Mouse (Mus musculus) hindbrain, embryonic 12.5 days (tissue): ENCODE results near the gene Dazap1. TPM values are rescaled to one million over a fixed set of nuclear protein-coding genes. Genes with fewer than 3 reads are reported as not detected.

Source experiments
- ATAC-seq: fragments of 200-750 bp; cut with Nextera tagmentation; 2 replicates; pipeline ENCODE4 v1.8.0; 2017; ENCODE audit warnings: moderate TSS enrichment; ENCODE audit not compliant: low FRiP score
- H3K27ac ChIP-seq: fragments of 300-500 bp; sonication (generic); 2 replicates; pipeline ENCODE4 v1.5.1; 2016; ENCODE audit warnings: mild to moderate bottlenecking
- H3K27me3 ChIP-seq: fragments of 300-500 bp; sonication (generic); 2 replicates; pipeline ENCODE4 v1.6.1; 2016; ENCODE audit warnings: mild to moderate bottlenecking
- H3K36me3 ChIP-seq: fragments of 300-500 bp; sonication (generic); 2 replicates; pipeline ENCODE4 v1.6.1; 2016; ENCODE audit warnings: mild to moderate bottlenecking
- H3K4me1 ChIP-seq: fragments of 300-500 bp; sonication (generic); 2 replicates; pipeline ENCODE4 v1.6.1; 2016
- H3K4me2 ChIP-seq: fragments of 300-500 bp; sonication (generic); replicated peaks from 2 replicates; pipeline ENCODE4 v1.6.1; 2016; ENCODE audit warnings: mild to moderate bottlenecking
- H3K4me3 ChIP-seq: fragments of 300-500 bp; sonication (generic); 2 replicates; pipeline ENCODE4 v1.5.1; 2016; ENCODE audit warnings: mild to moderate bottlenecking
- H3K9ac ChIP-seq: fragments of 300-500 bp; sonication (generic); 2 replicates; pipeline ENCODE4 v1.6.1; 2016; ENCODE audit warnings: mild to moderate bottlenecking, moderate library complexity
- H3K9me3 ChIP-seq: fragments of 300-500 bp; sonication (generic); replicated peaks from 2 replicates; pipeline ENCODE4 v1.6.1; 2016; ENCODE audit warnings: mild to moderate bottlenecking
- WGBS: fragments of 180-500 bp; shearing (Covaris S2); methylation state at CpG from one replicate; pipeline ENCODE4 v1.1.7; 2016; 5-methylcytosine and 5-hydroxymethylcytosine counted together
- polyA plus RNA-seq: library from polyadenylated mRNA; unstranded; fragments of >200 nt; fragmentation: Nextera tagmentation; extraction: Ambion mirVana; gene quantifications from 2 replicates; pipeline ENCODE4 v1.2.1, GENCODE M21; 2016

Gene Dazap1
- polyA plus RNA-seq, 1 experiment from 2014 or later: 67.1 TPM

DNA sequence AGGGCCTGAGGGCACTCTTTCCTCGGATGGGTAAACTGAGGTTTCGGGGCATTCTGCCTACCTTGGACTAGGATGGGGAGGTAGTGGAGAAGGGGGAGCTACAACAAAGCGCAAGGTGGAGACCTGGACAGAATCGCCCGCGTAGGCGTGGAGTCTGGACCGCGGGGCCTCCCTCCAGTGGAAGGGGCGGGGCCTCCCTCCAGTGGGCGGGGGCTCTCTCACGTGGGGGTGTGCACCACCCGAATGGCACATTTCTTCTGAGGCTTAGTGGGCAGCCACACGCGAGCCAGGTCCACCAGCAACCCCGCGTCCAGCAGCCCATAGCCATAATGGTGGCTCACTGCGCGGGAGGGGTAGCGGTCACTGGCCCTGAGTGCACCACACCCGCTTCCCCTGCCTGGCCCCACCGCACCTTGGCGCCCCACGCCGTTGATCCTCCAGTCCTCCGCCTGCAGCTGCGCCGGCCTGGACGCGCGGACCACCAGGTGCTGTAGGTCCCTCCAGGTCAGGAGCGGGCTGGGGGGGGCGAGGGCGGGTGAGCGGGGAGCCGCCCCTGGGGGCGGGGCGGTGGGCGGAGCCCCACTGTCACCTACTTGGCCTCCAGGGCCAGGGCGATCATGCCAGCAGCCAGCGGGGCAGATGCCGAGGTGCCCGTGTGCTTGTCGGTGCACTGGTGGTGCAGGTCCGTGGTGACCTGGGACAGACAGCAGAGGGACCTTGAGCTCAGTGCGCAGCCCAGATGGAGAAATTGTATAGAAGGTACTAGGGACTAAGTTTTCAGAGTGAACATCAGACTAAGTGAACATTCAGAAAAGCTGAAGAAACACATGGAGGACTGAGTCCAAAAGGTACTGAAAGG is 62.2 kb downstream of the Dazap1 start:
- ATAC-seq: peak; percentile 13
- Histone ChIP-seq H3K9ac (peak overlapping the region; percentile 60), H3K27ac (no peak overlapping the region), H3K9me3 (no peaks in the 10 kb centered on the region), H3K36me3 (peaks cover 3% of the 10 kb centered on the region; the same call in 1 of the 2 replicates), H3K4me3 (peak overlapping the region; percentile 40), H3K27me3 (peaks cover 39% of the 10 kb centered on the region), H3K4me1 (peaks cover 31% of the 10 kb centered on the region), H3K4me2 (peak overlapping the region; percentile 96)
- under 1% methylated on average over 46 of the region's 46 CpGs for WGBS

GRCm38 (mm10) chr10:80324120-80325037 is 63.1 kb downstream of the Dazap1 start:
- Histone ChIP-seq H3K36me3 (no peaks in the 10 kb centered on the region), H3K9me3 (no peaks in the 10 kb centered on the region), H3K27ac (no peak overlapping the region), H3K27me3 (peaks cover 39% of the 10 kb centered on the region), H3K4me2 (0 out of 2 replicates have a peak overlapping the region, but pooled peaks have one; percentile 96), H3K9ac (no peak overlapping the region), H3K4me3 (no peak overlapping the region), H3K4me1 (peaks cover 27% of the 10 kb centered on the region)
- no peak for ATAC-seq
- 78% methylated on average over 17 of the region's 17 CpGs for WGBS

- peaks cover 22% of the 10 kb centered on the region for H3K4me1 ChIP-seq
- no peak overlapping the region for H3K9ac ChIP-seq
- H3K36me3 ChIP-seq: no peaks in the 10 kb centered on the region
- H3K9me3 ChIP-seq: no peaks in the 10 kb centered on the region
- ATAC-seq: no peak
- H3K27me3 ChIP-seq: peaks cover 39% of the 10 kb centered on the region
- WGBS: 82% methylated on average over 21 of the region's 21 CpGs
- no peak overlapping the region for H3K27ac ChIP-seq
- no peak overlapping the region for H3K4me3 ChIP-seq
- H3K4me2 ChIP-seq: no peak overlapping the region
Measured at GRCm38 (mm10) chr10:80325045-80325444, 63.8 kb downstream of the Dazap1 start.

DNA sequence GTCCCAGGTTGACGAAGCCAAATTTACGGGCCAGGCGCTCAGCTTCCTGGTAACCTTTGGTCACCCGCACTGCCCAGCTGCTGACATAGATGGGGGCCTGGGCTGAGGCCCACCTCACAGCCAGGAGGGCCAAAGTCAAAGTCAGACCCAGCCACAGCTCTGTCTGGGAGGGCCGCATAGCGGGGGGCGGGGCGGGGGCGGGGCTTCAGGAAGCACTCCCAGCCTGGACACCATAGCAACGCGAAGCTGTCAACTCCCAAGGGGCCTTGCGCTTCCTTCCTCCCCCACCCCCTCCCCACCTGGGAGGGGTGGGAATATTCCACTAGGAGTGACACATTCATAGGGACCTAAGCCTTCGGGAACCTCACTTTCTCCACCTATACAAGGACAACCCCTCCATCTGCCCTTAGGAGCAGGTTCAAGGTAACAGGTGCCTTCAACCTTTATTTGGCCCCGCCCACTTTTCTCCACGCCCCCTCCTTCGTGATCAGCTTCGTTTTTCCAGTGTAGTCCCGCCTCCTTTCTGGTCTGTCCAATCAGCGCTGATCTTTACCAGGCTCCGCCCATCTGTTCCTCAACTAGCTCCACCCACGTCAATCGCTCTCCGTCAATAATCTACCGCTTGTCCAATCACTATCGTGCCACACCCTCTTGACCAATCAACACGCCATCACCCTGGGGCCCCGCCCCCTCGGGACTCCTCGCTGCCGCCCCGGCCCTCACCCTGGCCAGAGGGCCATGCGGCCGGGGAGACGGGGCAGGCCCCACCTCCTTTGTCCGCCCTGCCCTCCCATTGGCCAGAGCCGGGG is 68.2 kb downstream of the Dazap1 start, which contains the start of the genes Pcsk4 and Reep6:
Gene Pcsk4 (minus strand): TSS at position 226 of the 809 bp plus-strand sequence.
Gene Reep6 (plus strand): TSS at position 681 of the 809 bp plus-strand sequence.
- Histone ChIP-seq H3K4me3 (peak within 1 kb of the TSS; percentile 46), H3K4me2 (peak within 1 kb of the TSS; percentile 88), H3K27me3 (peaks cover 39% of the 10 kb centered on the region), H3K9ac (peak within 1 kb of the TSS; percentile 59), H3K36me3 (no peaks in the 10 kb centered on the region), H3K4me1 (peaks cover 15% of the 10 kb centered on the region), H3K27ac (0 out of 2 replicates have a peak within 1 kb of the TSS, but pooled peaks have one; percentile 2), H3K9me3 (no peaks in the 10 kb centered on the region)
- WGBS: 6% methylated on average over 31 of the region's 36 CpGs
- ATAC-seq: peak; percentile 94

GRCm38 (mm10) chr10:80330084-80330483 is 68.8 kb downstream of the Dazap1 start:
- H3K4me3 ChIP-seq: peak overlapping the region; percentile 46
- peaks cover 15% of the 10 kb centered on the region for H3K4me1 ChIP-seq
- H3K4me2 ChIP-seq: peak overlapping the region; percentile 88
- ATAC-seq: peak; percentile 26; the same call in 1 of the 2 replicates
- H3K27me3 ChIP-seq: peaks cover 38% of the 10 kb centered on the region
- peak overlapping the region; percentile 59 for H3K9ac ChIP-seq
- no peaks in the 10 kb centered on the region for H3K9me3 ChIP-seq
- H3K36me3 ChIP-seq: no peaks in the 10 kb centered on the region
- H3K27ac ChIP-seq: 0 out of 2 replicates have a peak overlapping the region, but pooled peaks have one; percentile 2
- 1% methylated on average over 40 of the region's 41 CpGs for WGBS

GRCm38 (mm10) chr10:80330888-80331287 is 69.6 kb downstream of the Dazap1 start:
- H3K9ac ChIP-seq: no peak overlapping the region
- H3K4me2 ChIP-seq: peak overlapping the region; percentile 88
- H3K4me1 ChIP-seq: peaks cover 15% of the 10 kb centered on the region
- H3K4me3 ChIP-seq: 0 out of 2 replicates have a peak overlapping the region, but pooled peaks have one; percentile 46
- H3K36me3 ChIP-seq: no peaks in the 10 kb centered on the region
- no peak overlapping the region for H3K27ac ChIP-seq
- 69% methylated on average over 2 of the region's 2 CpGs for WGBS
- H3K27me3 ChIP-seq: peaks cover 38% of the 10 kb centered on the region
- ATAC-seq: no peak
- H3K9me3 ChIP-seq: no peaks in the 10 kb centered on the region

DNA sequence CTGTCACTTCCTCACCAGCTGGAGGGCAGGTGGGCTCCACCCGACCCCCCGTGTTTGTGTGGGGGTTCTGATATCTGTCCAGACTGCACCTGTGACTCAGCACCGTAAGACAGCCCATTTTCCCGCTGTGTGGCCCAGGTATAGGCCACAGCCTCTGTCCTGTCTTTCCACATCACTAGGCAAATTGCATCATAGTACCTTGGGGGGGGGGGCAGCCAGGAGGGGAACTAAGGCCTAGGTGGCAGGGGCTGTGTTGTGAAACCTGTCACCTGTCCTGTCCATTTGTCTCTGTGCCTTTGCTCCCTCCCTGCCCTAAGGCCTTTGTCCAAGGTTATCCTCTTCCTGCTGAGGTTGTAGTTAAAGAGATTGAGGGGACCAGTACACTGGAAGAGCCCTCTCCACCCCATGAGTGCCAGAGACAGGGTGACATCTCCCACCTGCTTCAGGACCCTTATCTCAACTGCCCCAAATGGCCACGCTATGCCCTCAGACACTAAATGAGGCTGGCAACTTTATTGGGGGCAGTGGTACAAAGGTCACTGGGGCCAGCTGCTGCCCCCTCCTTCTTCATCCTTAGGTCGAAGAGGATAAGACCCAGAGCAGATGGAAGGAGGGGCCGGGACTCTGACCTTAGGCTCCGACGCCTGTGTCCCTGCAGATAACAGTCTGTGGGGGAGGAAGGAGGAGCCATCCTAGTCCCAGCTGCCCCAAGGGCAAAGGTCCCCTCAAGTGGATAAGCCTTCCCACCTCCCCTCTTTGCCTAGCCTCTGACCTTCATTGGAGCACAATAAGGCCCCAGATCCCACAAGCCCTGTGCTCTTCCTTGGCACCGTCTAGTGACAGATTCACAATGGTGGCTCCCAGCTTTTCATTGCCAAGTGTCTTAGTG is 70.6 kb downstream of the Dazap1 start:
- Histone ChIP-seq H3K4me3 (no peak overlapping the region), H3K9me3 (no peaks in the 10 kb centered on the region), H3K36me3 (no peaks in the 10 kb centered on the region), H3K9ac (no peak overlapping the region), H3K27me3 (peaks cover 33% of the 10 kb centered on the region), H3K4me1 (peaks cover 15% of the 10 kb centered on the region), H3K27ac (no peak overlapping the region), H3K4me2 (no peak overlapping the region)
- ATAC-seq: no peak
- WGBS: 55% methylated on average over 10 of the region's 10 CpGs

- ATAC-seq: no peak
- Histone ChIP-seq H3K27me3 (peaks cover 31% of the 10 kb centered on the region), H3K4me1 (peaks cover 15% of the 10 kb centered on the region), H3K9me3 (no peaks in the 10 kb centered on the region), H3K9ac (no peak overlapping the region), H3K27ac (no peak overlapping the region), H3K4me3 (no peak overlapping the region), H3K4me2 (no peak overlapping the region), H3K36me3 (no peaks in the 10 kb centered on the region)
- 78% methylated on average over 5 of the region's 5 CpGs for WGBS
Measured at GRCm38 (mm10) chr10:80332525-80332989, 71.3 kb downstream of the Dazap1 start.

- no peak overlapping the region for H3K4me2 ChIP-seq
- H3K27ac ChIP-seq: no peak overlapping the region
- no peak overlapping the region for H3K4me3 ChIP-seq
- ATAC-seq: no peak
- peaks cover 35% of the 10 kb centered on the region for H3K27me3 ChIP-seq
- WGBS: 88% methylated on average over 12 of the region's 12 CpGs
- H3K9ac ChIP-seq: no peak overlapping the region
- H3K36me3 ChIP-seq: no peaks in the 10 kb centered on the region
- no peaks in the 10 kb centered on the region for H3K9me3 ChIP-seq
- H3K4me1 ChIP-seq: peaks cover 8% of the 10 kb centered on the region; the same call in 1 of the 2 replicates
Measured at GRCm38 (mm10) chr10:80336263-80336662, 75.0 kb downstream of the Dazap1 start.
